Mouse (Mus musculus): ENCODE results near the gene Tspan9. TPM values are rescaled to one million over a fixed set of nuclear protein-coding genes. Genes with fewer than 3 reads are reported as not detected.

Gene Tspan9
- polyA plus RNA-seq, 1 experiment from 2014 or later, result 69.7 TPM

GRCm38 (mm10) chr6:128011781-128012180 is 131.6 kb downstream of the Tspan9 start:
- H3K4me3 ChIP-seq, result no peak overlapping the region
- 74% methylated on average over 17 of the region's 17 CpGs for WGBS
- no peaks in the 10 kb centered on the region for H3K27me3 ChIP-seq (replicated peaks; ENCODE audit: low read depth, poor library complexity, severe bottlenecking)
- H3K9me3 ChIP-seq, result no peaks in the 10 kb centered on the region
- no peaks in the 10 kb centered on the region for H3K36me3 ChIP-seq (replicated peaks)
- peaks cover 82% of the 10 kb centered on the region for H3K4me1 ChIP-seq
- no peak for DNase-seq (ENCODE audit: low spot score)
- peak overlapping the region; percentile 83; the same call in 1 of the 2 replicates for H3K27ac ChIP-seq (replicated peaks)

- H3K4me1 ChIP-seq, result peaks cover 87% of the 10 kb centered on the region
- H3K9me3 ChIP-seq, result no peaks in the 10 kb centered on the region
- peak overlapping the region; percentile 83 for H3K27ac ChIP-seq (replicated peaks)
- H3K36me3 ChIP-seq (replicated peaks), result no peaks in the 10 kb centered on the region
- DNase-seq (ENCODE audit: low spot score), result peak; percentile 29
- no peaks in the 10 kb centered on the region for H3K27me3 ChIP-seq (replicated peaks; ENCODE audit: low read depth, poor library complexity, severe bottlenecking)
- no peak overlapping the region for H3K4me3 ChIP-seq
- WGBS, result 73% methylated on average over 13 of the region's 13 CpGs
Observed at GRCm38 (mm10) chr6:128011071-128011477, 132.3 kb downstream of the Tspan9 start.

GRCm38 (mm10) chr6:128010135-128010971 is 133.0 kb downstream of the Tspan9 start:
- 39% methylated on average over 11 of the region's 11 CpGs for WGBS
- H3K27ac ChIP-seq (replicated peaks), result peak overlapping the region; percentile 83
- H3K4me1 ChIP-seq, result peaks cover 81% of the 10 kb centered on the region

GRCm38 (mm10) chr6:128007982-128008562 is 135.3 kb downstream of the Tspan9 start:
- no peaks in the 10 kb centered on the region for H3K9me3 ChIP-seq
- peaks cover 83% of the 10 kb centered on the region for H3K4me1 ChIP-seq
- H3K27me3 ChIP-seq (replicated peaks; ENCODE audit: low read depth, poor library complexity, severe bottlenecking), result no peaks in the 10 kb centered on the region
- H3K36me3 ChIP-seq (replicated peaks), result no peaks in the 10 kb centered on the region
- no peak overlapping the region for H3K4me3 ChIP-seq
- peak overlapping the region; percentile 44; the same call in 1 of the 2 replicates for H3K27ac ChIP-seq (replicated peaks)
- 75% methylated on average over 5 of the region's 5 CpGs for WGBS
- no peak for DNase-seq (ENCODE audit: low spot score)

More at GRCm38 (mm10) chr6:128010135-128010971, 133.0 kb downstream of the Tspan9 start:
- Histone ChIP-seq H3K4me3 (no peak overlapping the region), H3K36me3 (replicated peaks) (no peaks in the 10 kb centered on the region), H3K9me3 (no peaks in the 10 kb centered on the region), H3K27me3 (replicated peaks; ENCODE audit: low read depth, poor library complexity, severe bottlenecking) (no peaks in the 10 kb centered on the region)
- peak; percentile 72 for DNase-seq (ENCODE audit: low spot score)

- Histone ChIP-seq H3K9me3 (no peaks in the 10 kb centered on the region), H3K36me3 (replicated peaks) (no peaks in the 10 kb centered on the region), H3K4me1 (peaks cover 83% of the 10 kb centered on the region), H3K27me3 (replicated peaks; ENCODE audit: low read depth, poor library complexity, severe bottlenecking) (no peaks in the 10 kb centered on the region), H3K4me3 (no peak overlapping the region), H3K27ac (replicated peaks) (no peak overlapping the region)
- 79% methylated on average over 12 of the region's 12 CpGs for WGBS
- no peak for DNase-seq (ENCODE audit: low spot score)
Observed at GRCm38 (mm10) chr6:128007241-128007701, 136.1 kb downstream of the Tspan9 start.

GRCm38 (mm10) chr6:128006156-128006555 is 137.2 kb downstream of the Tspan9 start:
- H3K27me3 ChIP-seq (replicated peaks; ENCODE audit: low read depth, poor library complexity, severe bottlenecking), result no peaks in the 10 kb centered on the region
- no peaks in the 10 kb centered on the region for H3K36me3 ChIP-seq (replicated peaks)
- no peaks in the 10 kb centered on the region for H3K9me3 ChIP-seq
- no peak overlapping the region for H3K4me3 ChIP-seq
- 72% methylated on average over 8 of the region's 8 CpGs for WGBS
- no peak overlapping the region for H3K27ac ChIP-seq (replicated peaks)
- peaks cover 80% of the 10 kb centered on the region for H3K4me1 ChIP-seq
- no peak for DNase-seq (ENCODE audit: low spot score)

GRCm38 (mm10) chr6:128004544-128004943 is 138.8 kb downstream of the Tspan9 start:
- Histone ChIP-seq H3K4me3 (no peak overlapping the region), H3K4me1 (peaks cover 67% of the 10 kb centered on the region), H3K36me3 (replicated peaks) (no peaks in the 10 kb centered on the region), H3K9me3 (no peaks in the 10 kb centered on the region), H3K27ac (replicated peaks) (no peak overlapping the region), H3K27me3 (replicated peaks; ENCODE audit: low read depth, poor library complexity, severe bottlenecking) (no peaks in the 10 kb centered on the region)
- 85% methylated on average over 16 of the region's 16 CpGs for WGBS
- no peak for DNase-seq (ENCODE audit: low spot score)

- Histone ChIP-seq H3K4me1 (peaks cover 57% of the 10 kb centered on the region), H3K27me3 (replicated peaks; ENCODE audit: low read depth, poor library complexity, severe bottlenecking) (no peaks in the 10 kb centered on the region), H3K27ac (replicated peaks) (peak overlapping the region; percentile 15; the same call in 1 of the 2 replicates), H3K36me3 (replicated peaks) (no peaks in the 10 kb centered on the region), H3K4me3 (no peak overlapping the region), H3K9me3 (no peaks in the 10 kb centered on the region)
- WGBS, result 76% methylated on average over 5 of the region's 5 CpGs
- no peak for DNase-seq (ENCODE audit: low spot score)
Observed at GRCm38 (mm10) chr6:128003542-128003941, 139.9 kb downstream of the Tspan9 start.

- peaks cover 7% of the 10 kb centered on the region for H3K36me3 ChIP-seq (replicated peaks)
- 82% methylated on average over 4 of the region's 4 CpGs for WGBS
- no peak for DNase-seq (ENCODE audit: low spot score)
- H3K4me3 ChIP-seq, result no peak overlapping the region
- H3K27ac ChIP-seq (replicated peaks), result no peak overlapping the region
- no peaks in the 10 kb centered on the region for H3K27me3 ChIP-seq (replicated peaks; ENCODE audit: low read depth, poor library complexity, severe bottlenecking)
- peaks cover 50% of the 10 kb centered on the region for H3K4me1 ChIP-seq
- H3K9me3 ChIP-seq, result no peaks in the 10 kb centered on the region
Observed at GRCm38 (mm10) chr6:128002667-128003066, 140.7 kb downstream of the Tspan9 start.

- no peaks in the 10 kb centered on the region for H3K27me3 ChIP-seq (replicated peaks; ENCODE audit: low read depth, poor library complexity, severe bottlenecking)
- H3K36me3 ChIP-seq (replicated peaks), result peaks cover 12% of the 10 kb centered on the region
- H3K4me1 ChIP-seq, result peaks cover 45% of the 10 kb centered on the region
- H3K9me3 ChIP-seq, result no peaks in the 10 kb centered on the region
- peak overlapping the region; percentile 45 for H3K27ac ChIP-seq (replicated peaks)
- no peak overlapping the region for H3K4me3 ChIP-seq
- DNase-seq (ENCODE audit: low spot score), result no peak
- WGBS, result 71% methylated on average over 10 of the region's 10 CpGs
Observed at GRCm38 (mm10) chr6:128002104-128002503, 141.3 kb downstream of the Tspan9 start.

GRCm38 (mm10) chr6:128001587-128001986 is 141.8 kb downstream of the Tspan9 start:
- H3K9me3 ChIP-seq, result no peaks in the 10 kb centered on the region
- peak overlapping the region; percentile 45 for H3K27ac ChIP-seq (replicated peaks)
- DNase-seq (ENCODE audit: low spot score), result no peak
- WGBS, result 43% methylated on average over 1 of the region's 1 CpGs
- peaks cover 15% of the 10 kb centered on the region for H3K36me3 ChIP-seq (replicated peaks)
- H3K4me1 ChIP-seq, result peaks cover 41% of the 10 kb centered on the region
- no peaks in the 10 kb centered on the region for H3K27me3 ChIP-seq (replicated peaks; ENCODE audit: low read depth, poor library complexity, severe bottlenecking)
- no peak overlapping the region for H3K4me3 ChIP-seq

- DNase-seq (ENCODE audit: low spot score), result no peak
- Histone ChIP-seq H3K27ac (replicated peaks) (no peak overlapping the region), H3K4me3 (no peak overlapping the region), H3K27me3 (replicated peaks; ENCODE audit: low read depth, poor library complexity, severe bottlenecking) (no peaks in the 10 kb centered on the region), H3K4me1 (peaks cover 35% of the 10 kb centered on the region), H3K9me3 (no peaks in the 10 kb centered on the region), H3K36me3 (replicated peaks) (peaks cover 15% of the 10 kb centered on the region)
- 81% methylated on average over 3 of the region's 3 CpGs for WGBS
Observed at GRCm38 (mm10) chr6:128000777-128001176, 142.6 kb downstream of the Tspan9 start.

- no peak for DNase-seq (ENCODE audit: low spot score)
- H3K9me3 ChIP-seq, result no peaks in the 10 kb centered on the region
- 95% methylated on average over 2 of the region's 2 CpGs for WGBS
- no peak overlapping the region for H3K4me3 ChIP-seq
- no peak overlapping the region for H3K27ac ChIP-seq (replicated peaks)
- H3K4me1 ChIP-seq, result peaks cover 40% of the 10 kb centered on the region
- H3K27me3 ChIP-seq (replicated peaks; ENCODE audit: low read depth, poor library complexity, severe bottlenecking), result no peaks in the 10 kb centered on the region
- peaks cover 15% of the 10 kb centered on the region for H3K36me3 ChIP-seq (replicated peaks)
Observed at GRCm38 (mm10) chr6:127999118-127999517, 144.3 kb downstream of the Tspan9 start.

Measured in embryonic facial prominence, embryonic 10.5 days (tissue).